Mouse (Mus musculus): ENCODE data around the gene Slc22a20. TPM values are rescaled to one million over a fixed set of nuclear protein-coding genes. Genes with fewer than 3 reads are reported as not detected.

Gene Slc22a20
- polyA plus RNA-seq, 1 experiment from 2014 or later: not detected

DNA sequence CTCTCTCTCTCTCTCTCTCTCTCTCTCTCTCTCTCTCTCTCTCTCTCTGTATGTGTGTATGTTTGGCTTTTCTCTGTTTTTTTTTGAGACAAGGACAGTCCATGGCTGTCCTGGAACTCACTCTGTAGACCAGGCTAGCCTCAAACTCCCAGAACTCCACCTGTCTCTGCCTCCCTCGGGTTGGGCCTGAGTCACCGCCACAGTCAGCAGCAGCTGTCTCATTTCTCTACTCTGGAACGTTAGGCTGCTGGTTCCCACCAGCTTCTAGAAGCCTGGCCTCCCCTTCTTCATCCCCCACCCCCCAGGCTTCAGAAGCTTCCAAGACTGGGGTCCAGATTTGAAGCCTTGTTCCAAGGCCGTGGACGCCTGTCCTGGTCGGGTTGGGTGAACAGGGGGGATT, 3.6 kb upstream of the Slc22a20 start:
- no peak overlapping the region for H3K4me3 ChIP-seq
- H3K27ac ChIP-seq (replicated peaks): no peak overlapping the region
- peaks cover 20% of the 10 kb centered on the region; the same call in 1 of the 2 replicates for H3K36me3 ChIP-seq
- 56% methylated on average over 6 of the region's 6 CpGs for WGBS
- no peaks in the 10 kb centered on the region for H3K27me3 ChIP-seq (replicated peaks)
- H3K4me2 ChIP-seq: peak overlapping the region; percentile 59
- no peaks in the 10 kb centered on the region for H3K9me3 ChIP-seq
- peaks cover 25% of the 10 kb centered on the region for H3K4me1 ChIP-seq
- no peak for ATAC-seq (ENCODE audit: extremely low read depth, insufficient number of reproducible peaks, low FRiP score, low TSS enrichment)
- peak overlapping the region; percentile 10; the same call in 1 of the 2 replicates for H3K9ac ChIP-seq

- H3K4me2 ChIP-seq: peak overlapping the region; percentile 59
- peaks cover 25% of the 10 kb centered on the region for H3K4me1 ChIP-seq
- peak overlapping the region; percentile 71 for H3K9ac ChIP-seq
- H3K27ac ChIP-seq (replicated peaks): peak overlapping the region; percentile 77
- WGBS: 5% methylated on average over 13 of the region's 13 CpGs
- H3K36me3 ChIP-seq: peaks cover 15% of the 10 kb centered on the region; the same call in 1 of the 2 replicates
- ATAC-seq (ENCODE audit: extremely low read depth, insufficient number of reproducible peaks, low FRiP score, low TSS enrichment): no peak; the same call in 1 of the 2 replicates
- peak overlapping the region; percentile 22 for H3K4me3 ChIP-seq
- H3K9me3 ChIP-seq: no peaks in the 10 kb centered on the region
- H3K27me3 ChIP-seq (replicated peaks): no peaks in the 10 kb centered on the region
These were observed 3.0 kb upstream of the Slc22a20 start for GRCm38 (mm10) chr19:5988815-5989452.

- Histone ChIP-seq H3K4me1 (peaks cover 25% of the 10 kb centered on the region), H3K9ac (peak overlapping the region; percentile 71), H3K4me2 (peak overlapping the region; percentile 59), H3K36me3 (peaks cover 13% of the 10 kb centered on the region; the same call in 1 of the 2 replicates), H3K27ac (replicated peaks) (peak overlapping the region; percentile 77), H3K9me3 (no peaks in the 10 kb centered on the region), H3K27me3 (replicated peaks) (no peaks in the 10 kb centered on the region), H3K4me3 (no peak overlapping the region)
- 52% methylated on average over 5 of the region's 5 CpGs for WGBS
- no peak for ATAC-seq (ENCODE audit: extremely low read depth, insufficient number of reproducible peaks, low FRiP score, low TSS enrichment)
These were observed 2.3 kb upstream of the Slc22a20 start for GRCm38 (mm10) chr19:5988027-5988814.

- H3K4me1 ChIP-seq: no peaks in the 10 kb centered on the region
- H3K9me3 ChIP-seq: no peaks in the 10 kb centered on the region
- H3K36me3 ChIP-seq: no peaks in the 10 kb centered on the region
- WGBS: 62% methylated on average over 9 of the region's 9 CpGs
- no peak overlapping the region for H3K9ac ChIP-seq
- no peak overlapping the region for H3K27ac ChIP-seq (replicated peaks)
- H3K4me2 ChIP-seq: no peak overlapping the region
- no peak overlapping the region for H3K4me3 ChIP-seq
- no peak for ATAC-seq (ENCODE audit: extremely low read depth, insufficient number of reproducible peaks, low FRiP score, low TSS enrichment)
- H3K27me3 ChIP-seq (replicated peaks): no peaks in the 10 kb centered on the region
These were observed 5.5 kb downstream of the Slc22a20 start for GRCm38 (mm10) chr19:5980477-5980876.

DNA sequence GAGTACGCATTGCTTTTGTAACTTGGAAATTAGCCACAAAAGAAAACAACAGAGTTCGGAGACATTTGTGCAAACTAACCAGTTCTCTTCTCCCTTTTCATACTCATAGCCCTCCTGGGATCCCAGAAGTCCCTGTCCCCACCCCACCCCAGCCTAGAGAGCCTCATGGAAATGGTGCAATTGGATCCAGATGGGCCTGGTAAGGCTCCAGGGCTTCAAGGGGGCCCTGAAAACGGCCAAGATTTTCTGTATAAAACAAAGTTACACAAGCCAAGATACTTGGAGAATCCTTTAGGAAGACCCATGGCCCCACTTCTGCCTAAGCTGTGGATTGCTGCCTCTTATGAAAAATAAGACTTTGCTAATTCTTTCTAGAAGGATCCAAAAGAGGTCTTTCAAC, 8.2 kb downstream of the Slc22a20 start:
- Histone ChIP-seq H3K4me1 (no peaks in the 10 kb centered on the region), H3K4me3 (no peak overlapping the region), H3K27ac (replicated peaks) (no peak overlapping the region), H3K27me3 (replicated peaks) (no peaks in the 10 kb centered on the region), H3K9me3 (no peaks in the 10 kb centered on the region), H3K9ac (no peak overlapping the region), H3K4me2 (no peak overlapping the region), H3K36me3 (no peaks in the 10 kb centered on the region)
- WGBS: 65% methylated on average over 3 of the region's 3 CpGs
- ATAC-seq (ENCODE audit: extremely low read depth, insufficient number of reproducible peaks, low FRiP score, low TSS enrichment): no peak

DNA sequence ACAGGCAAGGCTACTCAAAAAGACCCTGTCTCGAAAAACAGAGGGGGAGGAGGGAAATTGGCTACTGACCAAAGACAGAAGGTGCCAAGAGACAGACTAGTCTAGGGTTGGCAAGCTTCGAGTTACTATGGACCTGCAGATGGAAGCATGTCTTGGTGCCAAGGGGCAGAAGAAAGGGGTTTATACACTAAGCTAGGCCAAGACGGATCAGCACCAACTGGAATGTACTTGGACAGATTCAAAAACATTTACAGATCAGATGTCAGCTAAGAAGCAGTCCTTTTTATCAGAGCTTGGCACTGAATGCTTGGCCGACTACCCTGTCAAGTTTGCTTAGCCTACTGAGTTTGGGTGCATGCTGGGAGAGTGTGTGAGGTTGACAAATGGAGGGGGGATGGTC, 10.3 kb downstream of the Slc22a20 start:
- Histone ChIP-seq H3K9ac (no peak overlapping the region), H3K27me3 (replicated peaks) (peaks cover 5% of the 10 kb centered on the region; the same call in 1 of the 2 replicates), H3K4me2 (no peak overlapping the region), H3K36me3 (no peaks in the 10 kb centered on the region), H3K27ac (replicated peaks) (no peak overlapping the region), H3K9me3 (no peaks in the 10 kb centered on the region), H3K4me1 (no peaks in the 10 kb centered on the region), H3K4me3 (no peak overlapping the region)
- WGBS: 62% methylated on average over 4 of the region's 4 CpGs
- no peak for ATAC-seq (ENCODE audit: extremely low read depth, insufficient number of reproducible peaks, low FRiP score, low TSS enrichment)

- no peaks in the 10 kb centered on the region for H3K4me1 ChIP-seq
- no peak overlapping the region for H3K9ac ChIP-seq
- 63% methylated on average over 4 of the region's 4 CpGs for WGBS
- H3K9me3 ChIP-seq: no peaks in the 10 kb centered on the region
- H3K27ac ChIP-seq (replicated peaks): no peak overlapping the region
- H3K4me3 ChIP-seq: no peak overlapping the region
- no peak overlapping the region for H3K4me2 ChIP-seq
- no peaks in the 10 kb centered on the region for H3K36me3 ChIP-seq
- peaks cover 5% of the 10 kb centered on the region; the same call in 1 of the 2 replicates for H3K27me3 ChIP-seq (replicated peaks)
- ATAC-seq (ENCODE audit: extremely low read depth, insufficient number of reproducible peaks, low FRiP score, low TSS enrichment): no peak
These were observed 10.8 kb downstream of the Slc22a20 start for GRCm38 (mm10) chr19:5975112-5975511.

GRCm38 (mm10) chr19:5967664-5968063, 18.3 kb downstream of the Slc22a20 start:
- ATAC-seq (ENCODE audit: extremely low read depth, insufficient number of reproducible peaks, low FRiP score, low TSS enrichment): no peak
- 68% methylated on average over 10 of the region's 10 CpGs for WGBS

DNA sequence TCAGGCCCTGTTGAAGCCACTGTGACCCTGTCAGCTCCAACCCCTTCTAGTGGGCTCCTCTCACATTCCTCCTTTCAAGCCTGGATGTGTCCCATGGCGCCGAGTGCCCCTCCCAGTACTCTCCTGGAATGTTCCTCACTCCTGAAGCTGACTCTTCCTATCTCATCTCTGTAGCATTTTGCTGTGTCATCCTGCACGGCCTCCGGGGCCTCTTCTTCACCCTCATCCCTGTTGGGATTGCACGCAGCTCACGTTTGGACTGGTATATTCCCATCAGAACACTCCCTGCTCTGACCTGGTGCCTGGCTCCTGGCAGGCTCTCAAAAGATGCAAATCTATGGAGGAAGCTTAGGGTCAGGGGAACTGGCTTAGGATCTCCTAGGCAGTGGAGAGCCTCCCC, 19.2 kb downstream of the Slc22a20 start:
- Histone ChIP-seq H3K4me3 (no peak overlapping the region), H3K27me3 (replicated peaks) (peaks cover 5% of the 10 kb centered on the region; the same call in 1 of the 2 replicates), H3K36me3 (no peaks in the 10 kb centered on the region), H3K4me2 (no peak overlapping the region), H3K9ac (peak overlapping the region; percentile 47; the same call in 1 of the 2 replicates), H3K4me1 (peaks cover 27% of the 10 kb centered on the region), H3K9me3 (no peaks in the 10 kb centered on the region), H3K27ac (replicated peaks) (no peak overlapping the region)
- 22% methylated on average over 6 of the region's 6 CpGs for WGBS
- no peak for ATAC-seq (ENCODE audit: extremely low read depth, insufficient number of reproducible peaks, low FRiP score, low TSS enrichment)

More at GRCm38 (mm10) chr19:5967664-5968063, 18.3 kb downstream of the Slc22a20 start:
- peaks cover 20% of the 10 kb centered on the region for H3K4me1 ChIP-seq
- H3K4me3 ChIP-seq: no peak overlapping the region
- peaks cover 5% of the 10 kb centered on the region; the same call in 1 of the 2 replicates for H3K27me3 ChIP-seq (replicated peaks)
- H3K9me3 ChIP-seq: no peaks in the 10 kb centered on the region
- H3K27ac ChIP-seq (replicated peaks): no peak overlapping the region
- H3K4me2 ChIP-seq: no peak overlapping the region
- no peak overlapping the region for H3K9ac ChIP-seq
- H3K36me3 ChIP-seq: no peaks in the 10 kb centered on the region

- H3K4me2 ChIP-seq: no peak overlapping the region
- peaks cover 8% of the 10 kb centered on the region for H3K36me3 ChIP-seq
- H3K9ac ChIP-seq: no peak overlapping the region
- peaks cover 35% of the 10 kb centered on the region for H3K4me1 ChIP-seq
- WGBS: 95% methylated on average over 2 of the region's 2 CpGs
- ATAC-seq (ENCODE audit: extremely low read depth, insufficient number of reproducible peaks, low FRiP score, low TSS enrichment): no peak
- H3K27me3 ChIP-seq (replicated peaks): no peaks in the 10 kb centered on the region
- H3K27ac ChIP-seq (replicated peaks): no peak overlapping the region
- no peak overlapping the region for H3K4me3 ChIP-seq
- H3K9me3 ChIP-seq: no peaks in the 10 kb centered on the region
These were observed 20.0 kb downstream of the Slc22a20 start for GRCm38 (mm10) chr19:5965910-5966309.

- peak overlapping the region; percentile 89; the same call in 1 of the 2 replicates for H3K9ac ChIP-seq
- H3K27ac ChIP-seq (replicated peaks): no peak overlapping the region
- 6% methylated on average over 4 of the region's 4 CpGs for WGBS
- H3K4me3 ChIP-seq: peak overlapping the region; percentile 75; the same call in 1 of the 2 replicates
- H3K4me1 ChIP-seq: peaks cover 35% of the 10 kb centered on the region
- H3K4me2 ChIP-seq: peak overlapping the region; percentile 86; the same call in 1 of the 2 replicates
- H3K9me3 ChIP-seq: no peaks in the 10 kb centered on the region
- no peak for ATAC-seq (ENCODE audit: extremely low read depth, insufficient number of reproducible peaks, low FRiP score, low TSS enrichment)
- H3K27me3 ChIP-seq (replicated peaks): no peaks in the 10 kb centered on the region
- peaks cover 14% of the 10 kb centered on the region for H3K36me3 ChIP-seq
These were observed 20.7 kb downstream of the Slc22a20 start for GRCm38 (mm10) chr19:5965280-5965679.

Data from heart, embryonic 13.5 days (tissue).